Mouse (Mus musculus) liver, embryonic 14.5 days (tissue): ENCODE results near the gene Rplp2. TPM values are rescaled to one million over a fixed set of nuclear protein-coding genes. Genes with fewer than 3 reads are reported as not detected.
"Not testable (repeated sequence)": the region's sequence is repeated elsewhere in the genome, so short reads cannot be mapped to it uniquely, and the experiment has no call there.

Source experiments
- ATAC-seq: fragments of 200-750 bp; cut with Nextera tagmentation; 2 replicates; pipeline ENCODE4 v1.8.0; 2017; ENCODE audit warnings: moderate number of reproducible peaks, mild to moderate bottlenecking, moderate library complexity; ENCODE audit not compliant: insufficient read depth
- DNase-seq, 3 experiments: peaks; one replicate each; pipeline ENCODE4 v3.0.0-alpha.2; 2012 to 2013; ENCODE audit warnings: low read depth in 3 of 3, low spot score in 3 of 3
- H3K27ac ChIP-seq: fragments of 300-500 bp; sonication (generic); 2 replicates; pipeline ENCODE4 v1.5.1; 2014; ENCODE audit warnings: moderate library complexity, mild to moderate bottlenecking, control low read depth, inconsistent platforms
- H3K27me3 ChIP-seq: fragments of 300-500 bp; sonication (generic); 2 replicates; pipeline ENCODE4 v1.6.1; 2014; ENCODE audit warnings: mild to moderate bottlenecking, low read length, moderate library complexity; ENCODE audit not compliant: control insufficient read depth, insufficient read depth
- H3K36me3 ChIP-seq: fragments of 300-500 bp; sonication (generic); replicated peaks from 2 replicates; pipeline ENCODE4 v1.6.1; 2014; ENCODE audit warnings: low read depth; ENCODE audit not compliant: control insufficient read depth, insufficient read depth
- H3K4me1 ChIP-seq, 2 experiments: fragments of 200-500 bp in 1 of 2; fragments of 300-500 bp in 1 of 2; sonication (generic) in 1 of 2; replicated peaks; 2 replicates each; pipeline ENCODE4 v1.6.1; 2012 to 2014; ENCODE audit warnings: antibody characterized with exemption in 1 of 2, inconsistent platforms in 1 of 2, low read length in 1 of 2; ENCODE audit not compliant: control insufficient read depth in 2 of 2, insufficient read depth in 2 of 2
- H3K4me2 ChIP-seq: fragments of 300-500 bp; sonication (generic); 2 replicates; pipeline ENCODE4 v1.6.1; 2014; ENCODE audit warnings: low read depth, mild to moderate bottlenecking, control low read depth, moderate library complexity
- H3K4me3 ChIP-seq, 2 experiments: fragments of 200-500 bp in 1 of 2; fragments of 300-500 bp in 1 of 2; sonication (generic) in 1 of 2; 2 replicates each; pipeline ENCODE4 v1.5.1; 2012 to 2014; ENCODE audit warnings: low read depth in 2 of 2, low read length in 2 of 2, mild to moderate bottlenecking in 2 of 2, control low read depth in 1 of 2, inconsistent platforms in 1 of 2, moderate library complexity in 1 of 2; ENCODE audit not compliant: insufficient read depth in 1 of 2
- H3K9ac ChIP-seq: fragments of 300-500 bp; sonication (generic); replicated peaks from 2 replicates; pipeline ENCODE4 v1.6.1; 2014; ENCODE audit warnings: mild to moderate bottlenecking, control low read depth, moderate library complexity
- H3K9me3 ChIP-seq: fragments of 300-500 bp; sonication (generic); 2 replicates; pipeline ENCODE4 v1.6.1; 2016; ENCODE audit warnings: low read length, mixed read lengths; ENCODE audit not compliant: control insufficient read depth
- CTCF ChIP-seq: IDR thresholded peaks from 2 replicates; pipeline ENCODE4 v1.5.1; 2016; ENCODE audit warnings: antibody characterized with exemption, low read depth, control low read depth
- EP300 ChIP-seq: IDR thresholded peaks from 2 replicates; pipeline ENCODE4 v1.6.1; 2016; ENCODE audit warnings: antibody characterized with exemption, low read depth
- WGBS: fragments of 180-500 bp; shearing (Covaris S2); extraction: QIAGEN DNeasy Blood & Tissue Kit; methylation state at CpG from one replicate; pipeline ENCODE4 v1.1.7; 2014; ENCODE audit not compliant: insufficient replicate concordance; 5-methylcytosine and 5-hydroxymethylcytosine counted together
- polyA plus RNA-seq, 2 experiments: library from polyadenylated mRNA; depleted of rRNA in 1 of 2; stranded (reverse) in 1 of 2; unstranded in 1 of 2; fragments of >200 nt; fragmentation: Nextera tagmentation in 1 of 2; extraction: Ambion mirVana in 1 of 2; gene quantifications; 2 replicates each; pipeline versions ENCODE4 v1.2.1 to v1.2.3; 2012 to 2014

Rplp2 gene
- polyA plus RNA-seq (2012; rRNA removed) (328 and 661 TPM in 2 replicates), polyA plus RNA-seq (2014; fragmentation: Nextera tagmentation; extraction: Ambion mirVana) (942 and 950 TPM in 2 replicates)

GRCm38 (mm10) chr7:141447110-141447991, at the start of gene Rplp2:
Gene Rplp2 (plus strand): TSS chr7:141447370.
- Histone ChIP-seq H3K9ac (peak within 1 kb of the TSS; percentile 86), H3K4me2 (peak within 1 kb of the TSS; percentile 73), H3K36me3 (peaks cover 40% of the 10 kb centered on the region), H3K4me3 (peak within 1 kb of the TSS; percentile 76 to 81), H3K9me3 (no peaks in the 10 kb centered on the region), H3K27ac (peak within 1 kb of the TSS; percentile 84), H3K27me3 (no peaks in the 10 kb centered on the region), H3K4me1 (peaks cover 22 to 33% of the 10 kb centered on the region in 2 experiments)
- under 1% methylated on average over 63 of the region's 63 CpGs for WGBS
- TF ChIP-seq CTCF (no peak; the same call in 1 of the 2 replicates), EP300 (no peak)
- DNase-seq: peak; percentile 85 to 88 (median 88)
- peak; percentile 87 for ATAC-seq

- H3K9ac ChIP-seq: no peak overlapping the region
- TF ChIP-seq CTCF (peak; percentile 97), EP300 (no peak)
- DNase-seq (peak in 1 of 3 experiments; percentile 46), ATAC-seq (peak; percentile 65; the same call in 1 of the 2 replicates)
- no peaks in the 10 kb centered on the region for H3K27me3 ChIP-seq
- peaks cover 64% of the 10 kb centered on the region for H3K36me3 ChIP-seq
- H3K27ac ChIP-seq: no peak overlapping the region
- no peak overlapping the region for H3K4me3 ChIP-seq
- no peaks in the 10 kb centered on the region for H3K4me1 ChIP-seq
- no peaks in the 10 kb centered on the region for H3K9me3 ChIP-seq
- 41% methylated on average over 5 of the region's 5 CpGs for WGBS
- H3K4me2 ChIP-seq: no peak overlapping the region
Measured at GRCm38 (mm10) chr7:141403305-141403704, 43.9 kb upstream of the Rplp2 start.

GRCm38 (mm10) chr7:141405466-141405865, 41.7 kb upstream of the Rplp2 start:
- DNase-seq (no peak), ATAC-seq (no peak)
- Histone ChIP-seq H3K27ac (no peak overlapping the region), H3K4me3 (no peak overlapping the region), H3K9me3 (no peaks in the 10 kb centered on the region), H3K9ac (no peak overlapping the region), H3K4me1 (no peaks in the 10 kb centered on the region; a peak in 1 of 4 replicates), H3K36me3 (peaks cover 44% of the 10 kb centered on the region), H3K4me2 (no peak overlapping the region), H3K27me3 (no peaks in the 10 kb centered on the region)
- WGBS: 66% methylated on average over 4 of the region's 4 CpGs
- TF ChIP-seq CTCF (no peak), EP300 (no peak)

- H3K36me3 ChIP-seq: peaks cover 23% of the 10 kb centered on the region
- WGBS: 83% methylated on average over 7 of the region's 7 CpGs
- not testable (repeated sequence) for ATAC-seq, H3K4me3 ChIP-seq, H3K27me3 ChIP-seq, H3K27ac ChIP-seq, DNase-seq, H3K4me1 ChIP-seq, H3K4me2 ChIP-seq, H3K9me3 ChIP-seq, H3K9ac ChIP-seq
Measured at GRCm38 (mm10) chr7:141407670-141408069, 39.5 kb upstream of the Rplp2 start.

GRCm38 (mm10) chr7:141408833-141409232, 38.3 kb upstream of the Rplp2 start:
- no peak overlapping the region for H3K4me3 ChIP-seq
- peak in 2 of 3 experiments; percentile 61 to 67 for DNase-seq
- H3K9me3 ChIP-seq: no peaks in the 10 kb centered on the region
- TF ChIP-seq EP300 (no peak), CTCF (peak; percentile 98)
- no peak overlapping the region for H3K9ac ChIP-seq
- H3K4me1 ChIP-seq: peaks cover 3 to 6% of the 10 kb centered on the region in 2 experiments; a peak in 3 of 4 replicates
- H3K27me3 ChIP-seq: no peaks in the 10 kb centered on the region
- no peak overlapping the region for H3K27ac ChIP-seq
- no peak overlapping the region for H3K4me2 ChIP-seq
- 10% methylated on average over 11 of the region's 11 CpGs for WGBS
- peaks cover 13% of the 10 kb centered on the region; the same call in 1 of the 2 replicates for H3K36me3 ChIP-seq
- ATAC-seq: peak; percentile 56
